Mouse (Mus musculus) Patski (cell line): Measurements from ENCODE around the gene Traf1. TPM values are rescaled to one million over a fixed set of nuclear protein-coding genes. Genes with fewer than 3 reads are reported as not detected.
A peak's percentile ranks its signal among the peaks of the same experiment; 100 is the strongest.

Experiments
- ATAC-seq: fragments of 100-300 bp; one replicate; pipeline ENCODE4 v1.8.0; 2021
- CTCF ChIA-PET: fragments of 350-600 bp; sonication (Branson Sonifier 250); formaldehyde crosslinking; loops from one replicate; lab custom pipeline; 2022; ENCODE audit warnings: inconsistent platforms; lab: Charles Lee
- POLR2A ChIA-PET: fragments of 350-600 bp; sonication (Branson Sonifier 250); formaldehyde crosslinking; loops from one replicate; lab custom pipeline; 2022; ENCODE audit warnings: antibody characterized with exemption, inconsistent platforms; lab: Charles Lee
- DNase-seq: peaks from one replicate; pipeline ENCODE4 v3.0.0-alpha.2; 2011; ENCODE audit warnings: low read depth, low spot score
- H3K27me3 ChIP-seq: fragments of 371-371 bp; one replicate; pipeline ENCODE4 v1.5.1; 2021
- CTCF ChIP-seq: fragments of 100-300 bp; IDR thresholded peaks from one replicate; pipeline ENCODE4 v1.5.1; 2021
- in situ Hi-C: fragments of 300-500 bp; cut with MboI; formaldehyde crosslinking; loops from 3 replicates; pipeline ENCODE4 v1.11.1; 2018; ENCODE audit warnings: low pct_unique_long_range_greater_than_20kb, mixed read lengths
- polyA plus RNA-seq: library from polyadenylated mRNA; unstranded; gene quantifications from one replicate; pipeline ENCODE4 v1.2.3, GENCODE M21; 2021

Traf1 gene
- polyA plus RNA-seq, 1 experiment from 2014 or later, result 0.19 TPM

GRCm38 (mm10) chr2:34912613-34913012, 49.0 kb downstream of the Traf1 start:
- POLR2A ChIA-PET, result no interaction called here
- TF ChIP-seq CTCF, result no peak
- DNase-seq, result no peak
- CTCF ChIA-PET, result interaction anchor here (1.6 kb wide), 1 partner anchor 10 kb away, joined by 4 read pairs; no protein-coding TSS in a partner anchor
- ATAC-seq, result no peak
- peaks cover 45% of the 10 kb centered on the region for H3K27me3 ChIP-seq
- in situ Hi-C loops, result no loop called here

GRCm38 (mm10) chr2:34911871-34912270, 49.7 kb downstream of the Traf1 start:
- ChIA-PET CTCF (interaction anchor here (1.6 kb wide), 1 partner anchor 10 kb away, joined by 4 read pairs; no protein-coding TSS in a partner anchor), POLR2A (no interaction called here)
- in situ Hi-C loops, result no loop called here
- no peak for TF ChIP-seq CTCF
- H3K27me3 ChIP-seq, result peaks cover 40% of the 10 kb centered on the region
- ATAC-seq, result no peak
- no peak for DNase-seq

DNA sequence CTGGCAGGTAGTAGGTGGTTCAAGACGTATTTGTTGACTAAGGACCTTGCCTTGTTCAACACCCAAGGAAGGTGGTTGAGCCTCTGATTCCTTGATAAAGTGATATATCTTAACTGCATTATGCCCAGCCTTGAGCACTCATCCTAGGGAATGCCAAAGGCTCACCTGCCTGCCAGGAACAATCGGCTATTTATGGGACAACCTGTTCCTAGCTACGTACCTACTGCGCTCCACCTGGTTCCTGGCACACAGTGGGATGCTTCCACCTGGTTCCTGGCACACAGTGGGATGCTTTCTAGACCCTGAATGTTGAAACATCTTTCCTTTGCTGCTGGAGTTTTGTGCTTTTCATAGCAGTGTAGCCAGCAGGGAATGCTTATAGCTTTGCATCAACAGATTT, 51.9 kb downstream of the Traf1 start:
- no peak for ATAC-seq

DNA sequence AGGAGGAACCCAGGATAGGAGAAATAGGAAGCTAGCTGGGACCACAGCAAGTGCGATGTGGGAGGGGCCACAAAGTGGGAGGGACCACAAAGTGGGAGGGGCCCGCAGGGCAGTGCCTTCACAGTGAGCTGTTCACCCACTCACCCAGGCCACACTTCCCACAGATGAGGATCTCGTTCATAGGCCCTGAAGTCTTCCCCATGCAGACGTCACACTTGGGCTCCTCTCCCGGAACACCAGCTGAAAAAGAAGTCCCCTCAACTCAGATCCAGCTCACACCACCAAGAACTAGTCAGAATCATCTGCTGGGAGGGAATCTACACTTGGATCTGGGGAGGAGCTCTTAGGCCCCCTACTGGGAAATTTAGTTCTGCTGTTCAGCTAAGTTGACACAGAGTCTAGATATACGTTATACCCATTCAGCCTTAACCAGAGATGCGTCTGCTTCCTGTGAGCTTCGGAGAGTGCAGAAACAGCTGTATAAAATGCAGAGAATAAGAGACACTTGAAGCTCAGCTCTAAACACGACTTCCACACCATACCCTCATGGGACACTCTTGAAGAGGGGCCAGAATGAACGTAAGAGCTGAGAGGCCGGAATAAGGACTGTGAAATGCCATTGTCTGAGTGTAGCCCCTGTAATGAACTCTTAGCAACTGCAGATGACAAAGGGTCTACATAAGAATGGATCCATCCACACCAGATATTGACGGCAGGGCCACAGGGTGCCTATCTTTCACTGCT, 54.5 kb downstream of the Traf1 start:
- no peak for DNase-seq
- ChIA-PET CTCF (interaction anchor here (1.3 kb wide), 1 partner anchor 12 kb away, joined by 3 read pairs; no protein-coding TSS in a partner anchor), POLR2A (no interaction called here)
- peaks cover 11% of the 10 kb centered on the region for H3K27me3 ChIP-seq
- in situ Hi-C loops, result no loop called here
- no peak for ATAC-seq
- TF ChIP-seq CTCF, result no peak

More for the DNA sequence above, 51.9 kb downstream of the Traf1 start:
- peaks cover 34% of the 10 kb centered on the region for H3K27me3 ChIP-seq
- ChIA-PET POLR2A (no interaction called here), CTCF (no interaction called here)
- TF ChIP-seq CTCF, result no peak
- in situ Hi-C loops, result no loop called here
- DNase-seq, result no peak

DNA sequence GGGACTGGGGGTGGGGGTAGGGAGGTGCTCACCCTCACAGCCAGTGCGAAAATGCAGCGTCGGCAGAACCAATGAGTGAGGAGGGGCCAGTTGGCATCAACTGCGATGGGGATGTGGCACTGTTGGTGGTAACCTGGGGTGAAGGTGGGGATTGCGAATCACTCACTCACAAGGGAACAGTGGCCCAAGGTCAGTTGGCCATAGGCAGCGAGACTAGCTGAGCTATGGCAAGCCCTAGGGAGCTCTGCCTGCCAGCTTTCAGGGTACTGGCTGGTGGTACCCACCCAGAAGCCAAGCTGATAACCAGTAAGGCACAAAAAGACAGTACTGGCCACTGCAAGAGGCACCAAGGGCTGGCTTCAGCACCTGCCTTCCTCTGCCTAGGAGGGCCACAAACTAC, 55.1 kb downstream of the Traf1 start:
- no peak for DNase-seq
- TF ChIP-seq CTCF, result no peak
- in situ Hi-C loops, result no loop called here
- ChIA-PET POLR2A (no interaction called here), CTCF (interaction anchor here (1.3 kb wide), 1 partner anchor 13 kb away, joined by 3 read pairs; no protein-coding TSS in a partner anchor)
- no peak for ATAC-seq
- H3K27me3 ChIP-seq, result peaks cover 5% of the 10 kb centered on the region

DNA sequence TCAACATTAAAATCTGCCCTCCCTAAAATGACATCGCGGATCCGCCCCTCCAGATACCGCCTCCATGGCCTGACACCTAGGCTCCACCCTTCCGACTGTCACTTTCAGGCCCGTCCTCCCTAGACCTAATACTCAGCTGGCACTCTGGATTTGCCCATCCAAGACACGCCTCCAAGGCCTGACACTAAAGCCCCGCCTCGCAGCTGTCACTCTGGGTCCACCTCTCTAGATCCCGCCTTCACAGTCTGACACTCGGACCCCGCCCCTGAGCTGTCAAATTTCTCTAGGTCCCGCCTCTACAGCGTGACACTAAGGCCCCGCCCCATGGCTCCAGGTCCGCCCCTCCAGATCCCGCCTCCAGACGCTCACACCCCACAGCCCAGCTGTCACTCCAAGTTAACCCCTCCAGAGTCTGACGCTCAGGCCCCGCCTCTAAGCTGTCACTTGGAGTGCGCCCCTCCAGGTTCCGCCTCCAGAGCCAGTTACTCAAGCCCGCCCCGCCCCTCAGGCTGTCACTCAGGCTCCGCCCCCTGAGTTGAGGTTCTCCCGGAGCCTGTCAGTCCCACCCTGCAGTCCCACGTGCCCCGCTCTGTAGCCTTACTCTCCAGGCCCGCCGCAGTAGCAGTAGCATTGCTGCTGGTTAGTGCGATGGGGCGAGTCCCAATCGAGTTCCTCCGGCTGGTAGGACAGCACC, 56.6 kb downstream of the Traf1 start:
- CTCF ChIA-PET, result interaction anchor here (0.8 to 1.5 kb wide), 3 partner anchors 10 to 35 kb away, joined by 3 read pairs; no protein-coding TSS in a partner anchor
- peak; percentile 50 for DNase-seq
- H3K27me3 ChIP-seq, result no peaks in the 10 kb centered on the region
- in situ Hi-C loops, result no loop called here
- POLR2A ChIA-PET, result interaction anchor here (0.6 to 0.7 kb wide), 2 partner anchors 11 to 60 kb away, joined by 3 to 4 read pairs; no protein-coding TSS in a partner anchor
- TF ChIP-seq CTCF, result no peak
- peak; percentile 83 for ATAC-seq

- H3K27me3 ChIP-seq, result no peaks in the 10 kb centered on the region
- in situ Hi-C loops, result no loop called here
- TF ChIP-seq CTCF, result no peak
- POLR2A ChIA-PET, result interaction anchor here (0.5 to 0.6 kb wide), 2 partner anchors 12 to 37 kb away, joined by 3 to 4 read pairs; no protein-coding TSS in a partner anchor
- ATAC-seq (no peak), DNase-seq (no peak)
- CTCF ChIA-PET, result interaction anchor here (1.1 to 1.5 kb wide), 3 partner anchors 9 to 34 kb away, joined by 3 read pairs; no protein-coding TSS in a partner anchor
These were observed 57.7 kb downstream of the Traf1 start for GRCm38 (mm10) chr2:34903652-34904405.

- ChIA-PET CTCF (interaction anchor here (1.2 to 1.7 kb wide), 2 partner anchors 9 to 14 kb away, joined by 3 to 4 read pairs; no protein-coding TSS in a partner anchor), POLR2A (interaction anchor here (0.5 kb wide), 1 partner anchor 38 kb away, joined by 3 read pairs; no protein-coding TSS in a partner anchor)
- in situ Hi-C loops, result no loop called here
- H3K27me3 ChIP-seq, result no peaks in the 10 kb centered on the region
- TF ChIP-seq CTCF, result no peak
- DNase-seq, result no peak
- ATAC-seq, result no peak
These were observed 58.4 kb downstream of the Traf1 start for GRCm38 (mm10) chr2:34903191-34903590.

GRCm38 (mm10) chr2:34902731-34903130, 58.8 kb downstream of the Traf1 start:
- in situ Hi-C loops, result no loop called here
- ChIA-PET CTCF (interaction anchor here (1.7 kb wide), 1 partner anchor 10 kb away, joined by 4 read pairs; no protein-coding TSS in a partner anchor), POLR2A (no interaction called here)
- DNase-seq (no peak), ATAC-seq (no peak)
- no peaks in the 10 kb centered on the region for H3K27me3 ChIP-seq
- no peak for TF ChIP-seq CTCF

DNA sequence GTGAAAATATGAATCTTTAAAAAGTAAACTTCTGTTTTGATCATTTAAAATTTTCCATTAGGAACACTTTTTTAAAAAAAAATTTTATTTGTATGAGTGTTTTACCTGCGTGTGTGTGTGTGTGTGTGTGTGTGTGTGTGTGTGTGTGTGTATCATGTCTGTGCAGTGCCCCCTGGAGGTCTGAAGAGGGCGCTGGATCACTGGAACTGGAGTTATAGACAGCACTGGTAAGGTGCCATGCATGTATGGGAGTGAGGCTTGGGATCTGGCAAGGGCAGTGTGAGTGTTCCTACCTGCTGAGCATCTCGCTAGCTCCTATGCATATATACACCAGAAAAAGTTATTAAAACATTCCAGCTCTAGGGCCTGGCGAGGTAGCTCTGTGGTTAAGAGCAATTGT, 59.8 kb downstream of the Traf1 start:
- no peak for TF ChIP-seq CTCF
- CTCF ChIA-PET, result interaction anchor here (0.6 to 1.7 kb wide), 2 partner anchors 11 to 47 kb away, joined by 3 to 4 read pairs; no protein-coding TSS in a partner anchor
- DNase-seq (no peak), ATAC-seq (no peak)
- H3K27me3 ChIP-seq, result no peaks in the 10 kb centered on the region
- in situ Hi-C loops, result no loop called here
- POLR2A ChIA-PET, result no interaction called here
